Comparison of ENCODE assay signal across 8 mouse cellular contexts in the genomic region with DNA sequence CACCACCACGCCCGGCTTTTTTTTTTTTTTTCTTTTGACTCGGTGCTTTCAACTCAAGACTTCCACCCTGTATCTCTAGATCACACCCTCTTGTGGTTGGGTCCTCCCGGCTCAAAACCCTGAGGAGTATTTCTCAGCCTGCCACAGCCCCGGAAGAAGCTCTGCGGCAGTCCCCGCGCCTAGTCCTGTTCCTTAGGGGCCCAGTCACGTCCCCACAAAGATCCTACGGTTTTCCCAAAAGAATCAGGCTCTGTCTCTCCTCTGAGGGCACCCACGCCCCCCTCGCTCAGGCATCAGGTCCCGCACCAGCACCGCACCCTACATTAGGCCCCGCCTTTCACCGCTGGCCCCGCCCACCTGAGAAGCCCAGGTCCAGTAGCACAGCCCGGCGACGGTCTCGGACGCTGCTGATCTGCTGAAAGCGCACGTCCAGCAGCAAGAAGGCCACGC. TPM values are rescaled to one million over a fixed set of nuclear protein-coding genes. Genes with fewer than 3 reads are reported as not detected.
DNase-seq lines count a peak whose midpoint lies in the region; ATAC-seq and TF ChIP-seq lines count a peak whose summit lies in the region.

No protein-coding gene starts in this region.

- peak overlapping the region; percentile 60 for H3K9ac ChIP-seq in kidney, embryonic 16.5 days (replicated peaks; ENCODE audit: low read length)

- 1% methylated on average over 25 of the region's 25 CpGs for WGBS in heart, embryonic 10.5 days
- 1% methylated on average over 24 of the region's 25 CpGs for WGBS in kidney, embryonic 16.5 days
- under 1% methylated on average over 25 of the region's 25 CpGs for WGBS in spleen, adult 2 months

- peaks cover 63% of the 10 kb centered on the region for H3K27me3 ChIP-seq in heart, embryonic 10.5 days (ENCODE audit: insufficient read depth, poor library complexity, severe bottlenecking)
- H3K27me3 ChIP-seq in kidney, embryonic 16.5 days (ENCODE audit: insufficient read depth, low read length): peaks cover 42% of the 10 kb centered on the region
- H3K27me3 ChIP-seq in spleen, adult 2 months (ENCODE audit: control insufficient read depth, insufficient read depth, low read length): peaks cover 16% of the 10 kb centered on the region

- no peaks in the 10 kb centered on the region for H3K9me3 ChIP-seq in heart, embryonic 10.5 days
- H3K9me3 ChIP-seq in kidney, embryonic 16.5 days (ENCODE audit: low read length): no peaks in the 10 kb centered on the region

- H3K4me2 ChIP-seq in kidney, embryonic 16.5 days (replicated peaks; ENCODE audit: low read depth, low read length): peak overlapping the region; percentile 53

- peaks cover 29% of the 10 kb centered on the region for H3K4me1 ChIP-seq in heart, embryonic 10.5 days
- H3K4me1 ChIP-seq in kidney, embryonic 16.5 days (ENCODE audit: insufficient read depth, low read length): peaks cover 18% of the 10 kb centered on the region
- peaks cover 17% of the 10 kb centered on the region for H3K4me1 ChIP-seq in spleen, adult 2 months (ENCODE audit: control insufficient read depth, insufficient read depth, insufficient read length)

- no peak overlapping the region for H3K27ac ChIP-seq in gastrocnemius, adult 2 months
- H3K27ac ChIP-seq in heart, embryonic 10.5 days: 0 out of 2 replicates have a peak overlapping the region, but pooled peaks have one; percentile 36
- H3K27ac ChIP-seq in kidney, embryonic 16.5 days (ENCODE audit: low read length): no peak overlapping the region
- H3K27ac ChIP-seq in spleen, adult 2 months (ENCODE audit: insufficient read depth, low read length): no peak overlapping the region

- peak; percentile 57 for ATAC-seq in kidney, embryonic 16.5 days (ENCODE audit: low FRiP score, low TSS enrichment)

- H3K36me3 ChIP-seq in heart, embryonic 10.5 days: peaks cover 7% of the 10 kb centered on the region
- peaks cover under 1% of the 10 kb centered on the region; the same call in 1 of the 2 replicates for H3K36me3 ChIP-seq in kidney, embryonic 16.5 days (ENCODE audit: insufficient read depth, low read length)
- H3K36me3 ChIP-seq in spleen, adult 2 months (ENCODE audit: control insufficient read depth, insufficient read depth, low read length): no peaks in the 10 kb centered on the region

- intact Hi-C loops in gastrocnemius, adult 2 months (cut with DNase I): no loop called here
- intact Hi-C loops in gastrocnemius, postnatal 14 days (cut with DNase I; ENCODE audit: low total_unique reads): no loop called here

- peak; percentile 72 for DNase-seq in gastrocnemius, adult 2 months
- no peak for DNase-seq in gastrocnemius, postnatal 14 days
- DNase-seq in c-Kit-negative CD71-positive TER-119-positive erythroid progenitor cells, embryonic 14.5 days (ENCODE audit: low read depth, low spot score): peak; percentile 43
- no peak for DNase-seq in heart, embryonic 10.5 days (ENCODE audit: low spot score)
- peak; percentile 84 for DNase-seq in lung, postnatal 36 days
- DNase-seq in spleen, adult 2 months (ENCODE audit: low read depth in 1 of 2, low spot score in 2 of 2): peak in 1 of 2 experiments; percentile 42
- DNase-seq in MN1 (ENCODE audit: low spot score): no peak

- H3K4me3 ChIP-seq in gastrocnemius, adult 2 months: peak overlapping the region; percentile 67
- peak overlapping the region; percentile 52 for H3K4me3 ChIP-seq in heart, embryonic 10.5 days
- peak overlapping the region; percentile 48 for H3K4me3 ChIP-seq in kidney, embryonic 16.5 days (ENCODE audit: low read length)
- peak overlapping the region; percentile 65 for H3K4me3 ChIP-seq in spleen, adult 2 months (ENCODE audit: extremely low read depth, insufficient read depth, insufficient read length)

- no peak for TF ChIP-seq POLR2A in spleen, adult 2 months (IDR thresholded peaks at IDR 0.05; ENCODE audit: low read depth, low read length)

- TF ChIP-seq CTCF in gastrocnemius, adult 2 months (IDR thresholded peaks at IDR 0.05): no peak
- TF ChIP-seq CTCF in spleen, adult 2 months (IDR thresholded peaks at IDR 0.05; ENCODE audit: extremely low read depth, insufficient read depth, insufficient read length, insufficient replicate concordance): no peak

RNA-seq across cellular contexts. Expression of gene Syngr3, which starts 2.6 kb away (rescaled TPM):
- total RNA-seq in gastrocnemius, adult 2 months (2021): not detected
- not detected for total RNA-seq in gastrocnemius, postnatal 14 days (2021)
- polyA plus RNA-seq in heart, embryonic 10.5 days (2016; fragmentation: Nextera tagmentation; extraction: Ambion mirVana): 0.54 and 1.5 TPM in 2 replicates
- polyA plus RNA-seq in kidney, embryonic 16.5 days (2015; fragmentation: Nextera tagmentation; extraction: Ambion mirVana): 2.3 and 2.9 TPM in 2 replicates
- polyA plus RNA-seq in spleen, adult 2 months (2012; rRNA removed): 0.20 and 0.23 TPM in 2 replicates

RNA-seq across cellular contexts. Expression of gene Gfer, which starts 8.8 kb away (rescaled TPM):
- 10 to 100 TPM; 32.8 to 37.5 TPM for total RNA-seq in gastrocnemius, adult 2 months (2021)
- total RNA-seq in gastrocnemius, postnatal 14 days (2021): 10 to 100 TPM; 23.0 to 25.0 TPM
- 38.3 and 49.4 TPM in 2 replicates for polyA plus RNA-seq in heart, embryonic 10.5 days (2016; fragmentation: Nextera tagmentation; extraction: Ambion mirVana)
- polyA plus RNA-seq in kidney, embryonic 16.5 days (2015; fragmentation: Nextera tagmentation; extraction: Ambion mirVana): 44.4 and 45.3 TPM in 2 replicates
- polyA plus RNA-seq in spleen, adult 2 months (2012; rRNA removed): 13.8 and 26.7 TPM in 2 replicates

RNA-seq across cellular contexts. Expression of gene Noxo1, which starts 8.9 kb away (rescaled TPM):
- under 1 TPM; 0.56 to 0.74 TPM for total RNA-seq in gastrocnemius, adult 2 months (2021)
- under 1 TPM; 0.44 to 0.94 TPM for total RNA-seq in gastrocnemius, postnatal 14 days (2021)
- 0.78 and 0.79 TPM in 2 replicates for polyA plus RNA-seq in heart, embryonic 10.5 days (2016; fragmentation: Nextera tagmentation; extraction: Ambion mirVana)
- polyA plus RNA-seq in kidney, embryonic 16.5 days (2015; fragmentation: Nextera tagmentation; extraction: Ambion mirVana): 1.9 and 2.7 TPM in 2 replicates
- 6.8 and 7.5 TPM in 2 replicates for polyA plus RNA-seq in spleen, adult 2 months (2012; rRNA removed)

RNA-seq across cellular contexts. Expression of gene Zfp598, which starts 17.7 kb away (rescaled TPM):
- 10 to 100 TPM; 22.1 to 24.5 TPM for total RNA-seq in gastrocnemius, adult 2 months (2021)
- 10 to 100 TPM; 13.9 to 16.3 TPM for total RNA-seq in gastrocnemius, postnatal 14 days (2021)
- polyA plus RNA-seq in heart, embryonic 10.5 days (2016; fragmentation: Nextera tagmentation; extraction: Ambion mirVana): 22.3 and 26.2 TPM in 2 replicates
- polyA plus RNA-seq in kidney, embryonic 16.5 days (2015; fragmentation: Nextera tagmentation; extraction: Ambion mirVana): 19.7 and 22.7 TPM in 2 replicates
- polyA plus RNA-seq in spleen, adult 2 months (2012; rRNA removed): 59.7 and 77.0 TPM in 2 replicates

RNA-seq across cellular contexts. Expression of gene Tbl3, which starts 20.3 kb away (rescaled TPM):
- total RNA-seq in gastrocnemius, adult 2 months (2021): 10 to 100 TPM; 15.5 to 16.7 TPM
- 10 to 100 TPM; 16.3 to 19.6 TPM for total RNA-seq in gastrocnemius, postnatal 14 days (2021)
- polyA plus RNA-seq in heart, embryonic 10.5 days (2016; fragmentation: Nextera tagmentation; extraction: Ambion mirVana): 79.1 and 100 TPM in 2 replicates
- polyA plus RNA-seq in kidney, embryonic 16.5 days (2015; fragmentation: Nextera tagmentation; extraction: Ambion mirVana): 92.1 and 107 TPM in 2 replicates
- polyA plus RNA-seq in spleen, adult 2 months (2012; rRNA removed): 52.5 and 59.8 TPM in 2 replicates

Comparison
In these comparisons a context has a peak if more than half of its experiments do, and no peak if none do; other contexts are left out.
1. DNase-seq: peak in gastrocnemius, adult 2 months (single experiment), c-Kit-negative CD71-positive TER-119-positive erythroid progenitor cells, embryonic 14.5 days (single experiment) and lung, postnatal 36 days (single experiment); none in gastrocnemius, postnatal 14 days (single experiment), heart, embryonic 10.5 days (single experiment) and MN1 (single experiment).
2. Peak in every context shown above with its lines, with median percentiles within 50 percentile points of each other: H3K4me3 ChIP-seq.